Mouse (Mus musculus): ENCODE measurements around the gene Ankrd7.

- TF ChIP-seq CTCF (IDR thresholded peaks at IDR 0.05; ENCODE audit: borderline replicate concordance, insufficient read depth, low read depth, low read length) (no peak), POLR2A (IDR thresholded peaks at IDR 0.05; ENCODE audit: borderline replicate concordance, insufficient read depth, low read length) (no peak)
Measured at GRCm38 (mm10) chr6:18832958-18833357, 33.2 kb upstream of the Ankrd7 start.
